Mouse (Mus musculus): ENCODE measurements around the gene Lingo1.

DNA sequence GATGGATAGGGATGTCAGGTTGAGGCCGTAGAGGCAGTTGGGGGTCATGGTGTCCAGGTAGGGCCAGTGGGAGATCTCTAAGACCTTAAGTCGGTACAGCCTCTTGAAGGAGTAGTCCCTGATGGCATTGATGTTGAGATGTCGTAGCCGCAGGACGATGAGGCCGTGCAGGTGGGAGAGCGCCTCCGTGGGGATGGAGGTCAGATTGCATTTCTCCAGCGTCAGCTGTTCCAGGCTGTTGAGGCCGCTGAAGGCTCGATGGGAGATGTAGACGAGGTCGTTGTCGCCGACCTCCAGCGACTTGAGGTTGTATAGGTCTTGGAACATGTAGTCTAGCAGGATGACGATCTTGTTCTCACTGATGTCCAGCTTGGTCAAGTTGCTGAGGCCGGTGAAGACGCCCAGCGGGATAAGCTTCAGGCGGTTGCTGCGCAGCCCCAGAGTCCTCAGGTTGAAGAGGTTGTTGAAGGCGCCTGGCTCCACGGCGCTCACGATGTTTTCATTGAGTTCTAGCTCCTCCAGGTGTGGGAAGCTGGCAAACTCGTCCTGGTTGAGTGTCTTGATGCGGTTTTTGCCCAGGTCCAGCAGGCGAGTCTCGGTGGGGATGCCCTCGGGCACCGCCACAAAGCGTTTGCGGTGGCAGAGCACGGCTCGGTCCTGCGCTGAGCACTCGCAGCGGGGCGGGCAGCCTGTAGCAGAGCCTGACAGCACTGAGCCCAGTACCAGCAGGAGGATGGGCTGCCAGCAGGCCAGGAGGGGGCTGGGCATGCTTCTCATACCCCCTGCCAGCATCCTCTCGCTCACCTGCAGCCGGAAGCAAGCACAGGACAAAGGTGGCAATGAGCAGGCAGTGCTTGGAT, 175.5 kb downstream of the Lingo1 start:
- TF ChIP-seq CTCF (IDR thresholded peaks at IDR 0.05; ENCODE audit: control insufficient read depth, insufficient read depth, insufficient read length): no peak
- no peak for TF ChIP-seq CEBPB (IDR thresholded peaks at IDR 0.05; ENCODE audit: low read depth)
- TF ChIP-seq MYOG (IDR thresholded peaks at IDR 0.05; ENCODE audit: control insufficient read depth, extremely low read depth, insufficient read length): no peak
- no peak for TF ChIP-seq MAX (IDR thresholded peaks at IDR 0.05)
- TF ChIP-seq USF1 (IDR thresholded peaks at IDR 0.05; ENCODE audit: low read depth): no peak

Measured in C2C12 (cell line).